Mouse (Mus musculus): ENCODE data around the gene Gja4. TPM values are rescaled to one million over a fixed set of nuclear protein-coding genes. Genes with fewer than 3 reads are reported as not detected.

Gja4 gene
- total and polyA plus RNA-seq, 3 experiments: not detected

DNA sequence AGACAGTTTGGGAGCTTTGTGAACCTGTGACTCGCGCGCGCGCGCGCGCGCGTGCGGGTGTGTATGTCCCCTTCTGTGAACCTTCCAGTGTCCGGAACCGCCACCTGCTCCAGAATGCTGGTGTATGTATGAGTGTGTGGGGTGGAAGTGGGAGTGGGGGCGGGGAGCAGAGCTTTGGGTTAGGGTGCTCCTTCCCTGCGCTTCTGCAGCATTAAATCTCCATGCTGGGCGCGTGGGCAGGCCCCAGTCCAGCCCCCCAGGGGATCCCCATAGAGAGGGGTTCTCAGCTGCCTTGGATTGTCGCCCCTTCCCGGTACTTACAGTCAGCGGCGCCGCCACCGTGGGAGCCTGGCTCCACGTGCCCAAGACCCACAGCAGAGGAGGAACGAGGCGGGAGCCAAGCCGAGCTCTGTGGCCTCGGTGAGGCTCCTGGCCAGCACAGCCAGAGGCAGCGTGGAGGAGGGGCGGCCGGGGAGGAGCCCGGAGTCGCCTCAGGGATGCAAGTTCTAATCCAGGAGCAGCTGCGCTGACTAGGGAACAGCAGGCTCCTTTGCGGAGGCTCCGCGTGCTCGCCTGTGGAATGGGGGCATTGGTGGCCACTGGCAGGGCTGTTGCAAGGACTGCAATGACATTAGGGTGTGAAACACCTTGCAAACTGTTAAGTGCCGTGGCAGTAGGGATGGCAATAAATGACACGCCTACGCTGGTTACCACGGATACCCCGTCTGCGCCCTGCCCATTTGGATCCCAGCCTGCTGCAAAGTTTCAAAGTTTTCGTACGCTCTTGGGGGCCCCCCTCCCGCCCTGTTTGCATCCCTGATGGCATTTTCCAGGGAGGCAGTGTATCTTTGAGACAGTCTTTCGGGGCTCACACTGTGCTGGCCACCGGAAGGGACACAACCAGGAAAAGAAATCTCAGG lies 16.6 kb upstream of the Gja4 start, which contains the start of gene Gjb3:
Gene Gjb3 (minus strand): TSS at position 664 of the 920 bp plus-strand sequence.
- Histone ChIP-seq H3K9me3 (replicated peaks; ENCODE audit: low read length) (no peaks in the 10 kb centered on the region), H3K27me3 (replicated peaks) (peaks cover 9% of the 10 kb centered on the region)
- in situ Hi-C loops (cut with MboI; ENCODE audit: low pct_ligation_motif_present, low pct_unique_long_range_greater_than_20kb, low sequenced_read_pairs): no loop called here

DNA sequence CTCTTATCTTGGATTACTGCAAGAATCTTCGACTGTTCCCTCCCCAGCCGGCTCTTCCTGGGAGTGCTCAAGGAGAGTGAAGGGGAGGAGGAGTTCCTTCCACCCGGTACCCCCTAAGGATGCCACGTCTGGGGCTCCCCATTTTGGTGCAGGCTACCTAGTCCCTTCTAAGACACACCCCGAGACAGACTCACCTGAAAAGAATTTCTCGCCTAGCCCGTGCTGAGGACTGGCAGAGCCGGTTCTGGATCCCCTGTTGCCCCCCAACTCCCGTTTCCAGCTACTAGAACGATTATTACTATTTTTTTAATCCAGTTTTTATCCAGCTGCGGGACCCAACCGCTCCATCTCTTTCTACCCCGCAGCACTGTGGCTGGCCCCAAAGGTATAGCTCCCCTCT lies 15.9 kb upstream of the Gja4 start:
- DNase-seq (ENCODE audit: extremely low read depth): no peak
- in situ Hi-C loops (cut with MboI; ENCODE audit: low pct_ligation_motif_present, low pct_unique_long_range_greater_than_20kb, low sequenced_read_pairs): no loop called here
- Histone ChIP-seq H3K27ac (ENCODE audit: insufficient read depth, low read depth) (no peak overlapping the region), H3K9ac (ENCODE audit: insufficient read depth, low read depth) (no peak overlapping the region), H3K79me2 (replicated peaks; ENCODE audit: control insufficient read depth, extremely low read depth, insufficient read depth, poor library complexity, severe bottlenecking) (no peaks in the 10 kb centered on the region), H3K36me3 (replicated peaks in 1 of 2; ENCODE audit: control insufficient read depth in 1 of 2, insufficient read depth in 1 of 2, low read length in 1 of 2) (no peaks in the 10 kb centered on the region), H3K27me3 (replicated peaks) (peaks cover 13% of the 10 kb centered on the region), H3K4me2 (ENCODE audit: insufficient read depth, low read depth, poor library complexity, severe bottlenecking) (no peak overlapping the region), H3K4me1 (ENCODE audit: control insufficient read depth in 1 of 2, insufficient read depth in 2 of 2) (peaks cover 0 to 2% of the 10 kb centered on the region in 2 experiments; a peak in 1 of 4 replicates), H3K4me3 (replicated peaks in 1 of 3; ENCODE audit: low read depth in 2 of 3, low read length in 2 of 3, poor library complexity in 1 of 3) (no peak overlapping the region), H3K9me3 (replicated peaks; ENCODE audit: low read length) (no peaks in the 10 kb centered on the region)
- no peak for TF ChIP-seq USF1 (IDR thresholded peaks at IDR 0.05; ENCODE audit: low read depth, low read length)
- no peak for TF ChIP-seq MEF2A (IDR thresholded peaks at IDR 0.05; ENCODE audit: borderline replicate concordance, low read depth, low read length)
- TF ChIP-seq SMC3 (IDR thresholded peaks at IDR 0.05; ENCODE audit: low read depth, low read length): no peak
- no peak for TF ChIP-seq TCF12 (IDR thresholded peaks at IDR 0.05; ENCODE audit: low read depth, low read length)
- TF ChIP-seq NELFE (IDR thresholded peaks at IDR 0.05; ENCODE audit: low read depth, low read length): no peak
- TF ChIP-seq ZC3H11A (IDR thresholded peaks at IDR 0.05; ENCODE audit: low read depth, low read length): no peak
- TF ChIP-seq ZMIZ1 (IDR thresholded peaks at IDR 0.05; ENCODE audit: low read depth, low read length): no peak
- no peak for TF ChIP-seq MYC (IDR thresholded peaks at IDR 0.05; ENCODE audit: low read depth, low read length)
- TF ChIP-seq MAX (IDR thresholded peaks at IDR 0.05; ENCODE audit: low read length): no peak
- no peak for TF ChIP-seq JUND (conservative IDR thresholded peaks at IDR 0.05; ENCODE audit: low read depth, low read length)
- no peak for TF ChIP-seq ZNF384 (IDR thresholded peaks at IDR 0.05; ENCODE audit: low read depth, low read length)
- no peak for TF ChIP-seq TBP (conservative IDR thresholded peaks at IDR 0.05; ENCODE audit: low read depth, low read length)
- TF ChIP-seq POLR2A (IDR thresholded peaks at IDR 0.05; ENCODE audit: low read depth, low read length): no peak
- TF ChIP-seq GABPA (IDR thresholded peaks at IDR 0.05; ENCODE audit: insufficient replicate concordance, low read depth, low read length): no peak
- no peak for TF ChIP-seq USF2 (conservative IDR thresholded peaks at IDR 0.05; ENCODE audit: low read depth, low read length)
- TF ChIP-seq POLR2AphosphoS2 (IDR thresholded peaks at IDR 0.05; ENCODE audit: low read depth, low read length): no peak
- dilution Hi-C loops (cut with MboI; ENCODE audit: extremely low pct_ligation_motif_present, extremely low pct_unique_long_range_greater_than_20kb, low sequenced_read_pairs): no loop called here

More for the DNA sequence above, 16.6 kb upstream of the Gja4 start, which contains the start of gene Gjb3:
- no peak within 1 kb of the TSS for H3K9ac ChIP-seq (ENCODE audit: insufficient read depth, low read depth)
- H3K4me1 ChIP-seq (ENCODE audit: control insufficient read depth in 1 of 2, insufficient read depth in 2 of 2): peaks cover 0 to 2% of the 10 kb centered on the region in 2 experiments; a peak in 1 of 4 replicates
- dilution Hi-C loops (cut with MboI; ENCODE audit: extremely low pct_ligation_motif_present, extremely low pct_unique_long_range_greater_than_20kb, low sequenced_read_pairs): no loop called here
- TF ChIP-seq SMC3 (IDR thresholded peaks at IDR 0.05; ENCODE audit: low read depth, low read length) (no peak), USF2 (conservative IDR thresholded peaks at IDR 0.05; ENCODE audit: low read depth, low read length) (no peak), MAFK (IDR thresholded peaks at IDR 0.05; ENCODE audit: insufficient replicate concordance, low read length) (no peak), GABPA (IDR thresholded peaks at IDR 0.05; ENCODE audit: insufficient replicate concordance, low read depth, low read length) (no peak), CHD1 (IDR thresholded peaks at IDR 0.05; ENCODE audit: low read depth, low read length) (no peak), MEF2A (IDR thresholded peaks at IDR 0.05; ENCODE audit: borderline replicate concordance, low read depth, low read length) (no peak)
- no peak within 1 kb of the TSS for H3K4me2 ChIP-seq (ENCODE audit: insufficient read depth, low read depth, poor library complexity, severe bottlenecking)
- no peak within 1 kb of the TSS for H3K4me3 ChIP-seq (replicated peaks in 1 of 3; ENCODE audit: low read depth in 2 of 3, low read length in 2 of 3, poor library complexity in 1 of 3)
- H3K27ac ChIP-seq (ENCODE audit: insufficient read depth, low read depth): no peak within 1 kb of the TSS
- no peaks in the 10 kb centered on the region for H3K79me2 ChIP-seq (replicated peaks; ENCODE audit: control insufficient read depth, extremely low read depth, insufficient read depth, poor library complexity, severe bottlenecking)
- DNase-seq (ENCODE audit: extremely low read depth): no peak
- no peaks in the 10 kb centered on the region for H3K36me3 ChIP-seq (replicated peaks in 1 of 2; ENCODE audit: control insufficient read depth in 1 of 2, insufficient read depth in 1 of 2, low read length in 1 of 2)
